Mouse (Mus musculus) bone marrow macrophage, adult 2 months (primary cell): ENCODE data around the gene Wsb2. TPM values are rescaled to one million over a fixed set of nuclear protein-coding genes. Genes with fewer than 3 reads are reported as not detected.

Experiments
- H3K27ac ChIP-seq: 2 replicates; pipeline ENCODE4 v1.5.1; 2012; ENCODE audit warnings: low read depth, low read length; ENCODE audit not compliant: insufficient read depth
- H3K4me1 ChIP-seq: 2 replicates; pipeline ENCODE4 v1.6.1; 2012; ENCODE audit warnings: low read length; ENCODE audit not compliant: control insufficient read depth, insufficient read depth
- H3K4me3 ChIP-seq: 2 replicates; pipeline ENCODE4 v1.5.1; 2012; ENCODE audit warnings: mild to moderate bottlenecking, low read length, moderate library complexity; ENCODE audit not compliant: insufficient read depth
- CTCF ChIP-seq: IDR thresholded peaks from 2 replicates; pipeline ENCODE4 v1.5.1; 2012; ENCODE audit warnings: low read depth, mild to moderate bottlenecking, low read length, moderate library complexity
- POLR2A ChIP-seq: IDR thresholded peaks from 2 replicates; pipeline ENCODE4 v1.6.1; 2012; ENCODE audit warnings: mild to moderate bottlenecking, low read depth, low read length, borderline replicate concordance
- polyA plus RNA-seq: library from polyadenylated mRNA; stranded (reverse); fragments of >200 nt; gene quantifications from 2 replicates; pipeline ENCODE4 v1.2.4, GENCODE M21; 2012; ENCODE audit not compliant: missing spikeins, insufficient read depth, insufficient read length

Wsb2 gene
- polyA plus RNA-seq, 1 experiment, result 45.4 TPM

GRCm38 (mm10) chr5:117355648-117356303 is 1.3 kb upstream of the Wsb2 start:
- Histone ChIP-seq H3K27ac (no peak overlapping the region), H3K4me3 (no peak overlapping the region), H3K4me1 (peaks cover 31% of the 10 kb centered on the region)
- TF ChIP-seq POLR2A, result no peak
- no peak for TF ChIP-seq CTCF

DNA sequence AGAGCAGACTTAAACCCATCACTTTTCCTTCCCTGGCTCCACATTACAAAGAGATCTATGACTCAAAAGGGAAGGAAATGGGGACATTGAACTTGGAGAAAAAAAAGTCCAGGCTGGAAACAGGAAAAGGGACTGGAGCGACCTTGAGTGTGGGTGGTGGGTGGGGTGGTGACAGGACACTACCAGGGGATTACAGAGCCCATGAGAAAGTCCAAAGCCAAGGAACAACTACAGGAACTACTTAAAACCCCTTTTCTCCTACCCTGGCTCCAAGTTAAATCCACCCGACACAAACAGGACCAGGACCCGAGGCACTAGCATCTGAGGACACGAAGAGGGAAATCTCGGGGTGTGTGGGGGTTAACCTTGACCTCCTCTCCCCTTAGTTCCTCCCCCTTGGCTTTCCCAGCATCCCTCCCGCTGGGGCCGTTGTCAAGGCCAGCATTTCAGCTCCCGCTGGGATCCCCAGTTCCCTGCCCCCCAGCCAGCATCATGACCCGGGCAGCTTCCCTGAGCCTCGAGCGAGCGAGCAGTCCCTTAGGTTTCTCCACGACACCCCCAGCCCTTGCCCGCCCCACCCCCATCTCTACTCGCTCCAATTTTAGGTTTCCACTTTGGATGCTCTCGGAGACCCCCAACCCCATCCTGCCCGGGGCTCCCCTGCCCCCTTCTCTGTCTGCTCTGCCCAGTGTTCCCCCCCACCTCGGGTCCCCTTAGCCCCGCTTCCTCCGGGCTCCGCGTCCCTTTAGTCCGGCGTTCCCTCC is 557 bp upstream of the Wsb2 start:
- peak overlapping the region; percentile 59 for H3K4me3 ChIP-seq
- TF ChIP-seq CTCF, result no peak
- TF ChIP-seq POLR2A, result no peak
- H3K4me1 ChIP-seq, result peaks cover 39% of the 10 kb centered on the region
- no peak overlapping the region for H3K27ac ChIP-seq

DNA sequence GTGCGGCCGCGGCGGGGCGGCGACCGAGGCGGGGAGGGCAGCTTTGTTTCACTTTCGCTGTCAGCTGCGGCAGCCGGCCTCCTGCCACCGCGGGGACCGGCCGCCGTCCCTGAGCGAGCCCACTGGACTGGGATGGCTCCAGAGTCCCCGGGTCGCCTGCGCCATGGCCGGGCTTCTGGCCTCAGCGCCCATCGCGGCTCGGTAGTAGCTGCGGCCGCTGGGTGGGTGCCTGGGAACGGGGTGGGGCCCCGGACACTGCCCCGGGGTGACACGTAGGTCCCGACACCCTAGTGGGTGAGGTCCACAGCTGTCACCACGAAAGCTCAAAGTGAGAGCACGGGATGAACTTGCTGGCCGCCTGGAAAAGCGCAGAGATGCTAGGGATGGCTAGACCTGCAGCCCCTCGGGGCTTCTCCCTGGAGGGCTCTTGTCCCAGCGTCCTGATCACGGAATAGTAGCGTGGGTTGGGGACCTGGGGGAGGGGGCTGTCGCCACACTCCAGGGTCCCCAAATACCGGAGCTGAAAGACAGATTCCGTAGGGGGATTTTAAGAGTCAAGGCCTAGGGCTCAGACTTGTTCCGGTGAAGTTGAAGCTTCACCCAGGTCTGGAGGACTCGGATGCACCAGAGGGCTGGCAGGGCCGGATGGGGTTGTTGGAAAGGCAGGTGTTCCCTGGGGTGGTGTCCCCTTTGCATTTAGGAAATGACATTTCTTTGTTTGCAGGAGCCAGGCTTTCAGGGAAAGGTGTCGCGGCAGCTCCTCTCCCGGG is 559 bp downstream of the Wsb2 start:
- peaks cover 50% of the 10 kb centered on the region for H3K4me1 ChIP-seq
- peak overlapping the region; percentile 71 for H3K27ac ChIP-seq
- H3K4me3 ChIP-seq, result peak overlapping the region; percentile 94
- TF ChIP-seq CTCF (no peak), POLR2A (no peak)

GRCm38 (mm10) chr5:117358248-117358630 is 1.1 kb downstream of the Wsb2 start:
- Histone ChIP-seq H3K27ac (peak overlapping the region; percentile 71), H3K4me3 (peak overlapping the region; percentile 94), H3K4me1 (peaks cover 55% of the 10 kb centered on the region)
- no peak for TF ChIP-seq CTCF
- no peak for TF ChIP-seq POLR2A

DNA sequence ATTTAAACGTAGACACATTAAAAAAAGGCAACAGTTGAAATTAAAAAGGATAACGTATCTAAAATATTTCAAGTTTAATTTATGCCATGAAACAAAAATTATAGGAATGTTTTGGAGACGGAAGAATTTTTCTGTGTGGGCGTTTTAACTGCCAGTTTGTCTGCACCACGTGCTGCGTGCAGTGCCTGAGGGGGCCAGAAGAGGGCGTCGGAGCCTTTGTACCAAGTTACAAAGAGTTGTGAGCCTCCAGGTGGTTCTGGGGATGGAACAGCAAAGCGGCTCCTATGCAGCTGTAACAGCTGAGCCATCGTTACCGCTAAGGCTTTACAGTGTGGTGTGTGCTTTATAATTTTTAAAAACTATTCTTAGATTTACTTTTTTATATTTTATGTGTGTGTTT is 1.6 kb downstream of the Wsb2 start:
- Histone ChIP-seq H3K4me3 (no peak overlapping the region), H3K4me1 (peaks cover 58% of the 10 kb centered on the region), H3K27ac (no peak overlapping the region; the same call in 1 of the 2 replicates)
- no peak for TF ChIP-seq POLR2A
- peak; percentile 53; the same call in 1 of the 2 replicates for TF ChIP-seq CTCF

- peaks cover 54% of the 10 kb centered on the region for H3K4me1 ChIP-seq
- H3K27ac ChIP-seq, result peak overlapping the region; percentile 76
- H3K4me3 ChIP-seq, result no peak overlapping the region
- TF ChIP-seq CTCF (no peak), POLR2A (no peak)
Measured at GRCm38 (mm10) chr5:117359497-117360227, 2.6 kb downstream of the Wsb2 start.

- no peak overlapping the region for H3K4me3 ChIP-seq
- H3K4me1 ChIP-seq, result peaks cover 54% of the 10 kb centered on the region
- TF ChIP-seq CTCF (no peak), POLR2A (no peak)
- H3K27ac ChIP-seq, result peak overlapping the region; percentile 76
Measured at GRCm38 (mm10) chr5:117360228-117360515, 3.1 kb downstream of the Wsb2 start.

GRCm38 (mm10) chr5:117360631-117361541 is 3.8 kb downstream of the Wsb2 start:
- Histone ChIP-seq H3K4me3 (peak overlapping the region; percentile 19; the same call in 1 of the 2 replicates), H3K27ac (peak overlapping the region; percentile 82), H3K4me1 (peaks cover 54% of the 10 kb centered on the region)
- no peak for TF ChIP-seq CTCF
- TF ChIP-seq POLR2A, result no peak
